Mouse (Mus musculus) erythroid progenitor cell, adult 5-6 weeks (primary cell): ENCODE measurements around the gene Dlx4. TPM values are rescaled to one million over a fixed set of nuclear protein-coding genes. Genes with fewer than 3 reads are reported as not detected.

Experiments used
- ATAC-seq: replicated peaks from 2 replicates; pipeline ENCODE4 v1.8.0; 2016; ENCODE audit warnings: moderate number of reproducible peaks, mild to moderate bottlenecking, moderate TSS enrichment, inconsistent platforms; ENCODE audit not compliant: poor library complexity, low FRiP score, severe bottlenecking
- total RNA-seq, 2 experiments: library from RNA; stranded (forward) in 1 of 2; stranded (reverse) in 1 of 2; fragments of 150-400 nt in 1 of 2; fragments of 186-747, 209-891 nt in 1 of 2; gene quantifications; 2 replicates each; pipeline versions ENCODE4 v1.2.3 to v1.2.4; 2015 to 2017; ENCODE audit warnings: low replicate concordance in 2 of 2

The Dlx4 gene
- total RNA-seq, 2 experiments from 2014 or later, result not detected

GRCm38 (mm10) chr11:95144091-95144945 is 1.7 kb downstream of the Dlx4 start:
- ATAC-seq, result no peak

- ATAC-seq, result no peak
Measured at GRCm38 (mm10) chr11:95143663-95144062, 2.4 kb downstream of the Dlx4 start.

- ATAC-seq, result no peak
Measured at GRCm38 (mm10) chr11:95142980-95143575, 3.0 kb downstream of the Dlx4 start.

- ATAC-seq, result no peak
Measured at GRCm38 (mm10) chr11:95142258-95142657, 3.8 kb downstream of the Dlx4 start.

GRCm38 (mm10) chr11:95139871-95140270 is 6.2 kb downstream of the Dlx4 start:
- ATAC-seq, result no peak

- ATAC-seq, result no peak
Measured at GRCm38 (mm10) chr11:95137281-95137680, 8.8 kb downstream of the Dlx4 start.

GRCm38 (mm10) chr11:95133321-95133720 is 12.7 kb downstream of the Dlx4 start:
- no peak for ATAC-seq

- ATAC-seq, result no peak
Measured at GRCm38 (mm10) chr11:95130668-95131252, 15.3 kb downstream of the Dlx4 start.

GRCm38 (mm10) chr11:95128359-95128758 is 17.7 kb downstream of the Dlx4 start:
- no peak for ATAC-seq

- no peak for ATAC-seq
Measured at GRCm38 (mm10) chr11:95126272-95127245, 19.5 kb downstream of the Dlx4 start.

- no peak for ATAC-seq
Measured at GRCm38 (mm10) chr11:95125366-95125948, 20.6 kb downstream of the Dlx4 start.

- ATAC-seq, result no peak
Measured at GRCm38 (mm10) chr11:95122100-95122489, 24.0 kb downstream of the Dlx4 start.

- no peak for ATAC-seq
Measured at GRCm38 (mm10) chr11:95121161-95122099, 24.6 kb downstream of the Dlx4 start.

GRCm38 (mm10) chr11:95120633-95121020 is 25.4 kb downstream of the Dlx4 start:
- no peak for ATAC-seq

- no peak for ATAC-seq
Measured at GRCm38 (mm10) chr11:95119990-95120632, 26.0 kb downstream of the Dlx4 start, which contains the start of gene Dlx3. Dlx3 (plus strand) TSS chr11:95120119.

GRCm38 (mm10) chr11:95118505-95118904 is 27.6 kb downstream of the Dlx4 start:
- ATAC-seq, result no peak

- peak; percentile 70; the same call in 1 of the 2 replicates for ATAC-seq
Measured at GRCm38 (mm10) chr11:95117030-95117429, 29.0 kb downstream of the Dlx4 start.

GRCm38 (mm10) chr11:95110081-95110480 is 36.0 kb downstream of the Dlx4 start:
- ATAC-seq, result no peak
